Mouse (Mus musculus): ENCODE results near the gene Tm9sf3.
A peak's percentile ranks its signal among the peaks of the same experiment; 100 is the strongest.

Gene Tm9sf3

GRCm38 (mm10) chr19:41262712-41263629 is 826 bp downstream of the Tm9sf3 start:
- DNase-seq (ENCODE audit: low read depth, low spot score) = peak; percentile 71

- no peak for DNase-seq (ENCODE audit: low read depth, low spot score)
Observed at GRCm38 (mm10) chr19:41260736-41261135, 3.1 kb downstream of the Tm9sf3 start.

DNA sequence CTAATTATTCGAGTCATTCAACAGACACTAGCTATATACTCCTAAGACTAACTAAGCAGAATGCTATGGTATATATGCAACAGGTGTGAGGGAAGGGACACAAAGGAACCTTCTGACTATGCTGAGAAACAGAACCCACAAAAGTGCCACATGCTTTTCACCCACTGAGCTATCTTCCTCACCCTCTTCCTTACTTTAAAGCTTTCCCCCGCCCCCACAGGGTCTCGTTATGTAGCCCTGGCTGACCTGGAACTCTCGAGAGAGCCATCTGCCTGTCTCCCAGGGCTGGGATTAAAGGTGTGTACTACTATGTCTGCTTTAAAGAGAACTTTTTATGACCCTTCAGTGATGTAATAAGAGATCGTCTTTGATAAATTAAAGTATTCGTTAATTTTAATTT is 4.5 kb downstream of the Tm9sf3 start:
- DNase-seq (ENCODE audit: low read depth, low spot score) = no peak

GRCm38 (mm10) chr19:41258707-41259106 is 5.1 kb downstream of the Tm9sf3 start:
- DNase-seq (ENCODE audit: low read depth, low spot score) = peak; percentile 81

- no peak for DNase-seq (ENCODE audit: low read depth, low spot score)
Observed at GRCm38 (mm10) chr19:41254584-41254983, 9.2 kb downstream of the Tm9sf3 start.

DNA sequence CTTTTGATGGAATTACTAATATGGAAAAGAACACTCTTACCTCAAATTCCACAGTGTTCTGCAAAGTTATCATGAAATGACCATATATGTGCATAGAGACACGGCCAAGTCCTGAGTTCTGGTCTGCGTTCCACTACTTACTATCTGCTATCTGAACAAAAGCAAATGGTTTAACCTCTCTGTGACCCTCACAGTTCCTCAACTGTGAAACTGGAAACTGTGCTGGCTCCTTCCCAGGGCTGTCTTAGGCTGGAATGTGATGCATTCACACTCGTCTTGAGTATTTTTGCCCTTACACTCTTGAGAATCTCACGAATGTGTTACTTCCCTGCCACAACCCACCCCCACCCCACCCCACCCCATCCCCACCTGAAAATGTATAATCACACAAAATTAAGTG is 14.8 kb downstream of the Tm9sf3 start:
- DNase-seq (ENCODE audit: low read depth, low spot score) = peak; percentile 11

GRCm38 (mm10) chr19:41248271-41248670 is 15.5 kb downstream of the Tm9sf3 start:
- no peak for DNase-seq (ENCODE audit: low read depth, low spot score)

- DNase-seq (ENCODE audit: low read depth, low spot score) = no peak
Observed at GRCm38 (mm10) chr19:41246271-41246670, 17.5 kb downstream of the Tm9sf3 start.

GRCm38 (mm10) chr19:41244581-41244980 is 19.2 kb downstream of the Tm9sf3 start:
- peak; percentile 65 for DNase-seq (ENCODE audit: low read depth, low spot score)

DNA sequence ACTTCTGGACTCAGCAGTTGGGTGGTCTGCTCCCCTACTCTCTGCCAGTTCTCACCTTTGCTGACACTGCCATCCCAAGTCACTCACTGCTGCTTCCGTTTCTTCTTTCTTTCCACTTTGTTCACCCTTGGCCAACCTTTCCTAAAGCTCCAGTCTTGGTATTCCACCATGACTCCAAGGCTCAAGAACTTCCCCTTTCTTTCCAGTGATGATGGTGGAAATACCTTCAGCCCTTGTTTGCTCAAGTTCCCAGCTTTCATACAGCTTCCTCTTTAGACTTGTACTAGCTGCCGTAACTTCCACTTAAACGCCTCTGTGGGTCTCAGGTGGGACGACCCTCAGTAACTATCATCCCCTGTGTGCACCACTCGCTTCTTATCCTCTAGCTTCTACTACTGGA is 21.8 kb downstream of the Tm9sf3 start:
- no peak for DNase-seq (ENCODE audit: low read depth, low spot score)

- DNase-seq (ENCODE audit: low read depth, low spot score) = no peak
Observed at GRCm38 (mm10) chr19:41233698-41234097, 30.1 kb downstream of the Tm9sf3 start.

GRCm38 (mm10) chr19:41208326-41208725 is 55.5 kb downstream of the Tm9sf3 start:
- no peak for DNase-seq (ENCODE audit: low read depth, low spot score)

- DNase-seq (ENCODE audit: low read depth, low spot score) = peak; percentile 78
Observed at GRCm38 (mm10) chr19:41206811-41207344, 56.9 kb downstream of the Tm9sf3 start, which contains the start of gene Tll2. Gene Tll2, minus strand, starts transcription at chr19:41206835.

GRCm38 (mm10) chr19:41206041-41206810 is 57.6 kb downstream of the Tm9sf3 start:
- DNase-seq (ENCODE audit: low read depth, low spot score) = peak; percentile 57

- peak; percentile 37 for DNase-seq (ENCODE audit: low read depth, low spot score)
Observed at GRCm38 (mm10) chr19:41204159-41205081, 59.4 kb downstream of the Tm9sf3 start.

DNA sequence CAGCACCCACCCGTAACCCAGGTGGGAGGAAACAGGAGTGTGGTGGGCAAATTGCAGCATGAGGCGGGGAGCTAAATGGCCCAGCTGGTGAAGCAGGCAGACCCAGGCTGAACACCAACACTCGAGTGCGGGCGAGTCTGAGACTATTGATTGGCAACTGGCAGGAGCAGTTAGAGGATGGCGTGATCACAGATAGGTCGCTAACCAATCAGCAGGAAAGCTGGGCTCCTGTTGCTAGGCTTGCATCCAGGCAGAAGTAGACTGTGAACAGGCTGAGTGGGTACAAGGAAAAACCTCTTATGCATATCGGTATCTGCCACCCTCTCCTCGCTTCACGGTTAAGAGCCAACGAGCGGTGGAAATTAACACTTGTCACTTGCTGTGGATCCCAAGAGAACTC is 66.2 kb downstream of the Tm9sf3 start:
- DNase-seq (ENCODE audit: low read depth, low spot score) = no peak

- no peak for DNase-seq (ENCODE audit: low read depth, low spot score)
Observed at GRCm38 (mm10) chr19:41193379-41193778, 70.4 kb downstream of the Tm9sf3 start.

GRCm38 (mm10) chr19:41192953-41193352 is 70.8 kb downstream of the Tm9sf3 start:
- no peak for DNase-seq (ENCODE audit: low read depth, low spot score)

GRCm38 (mm10) chr19:41191724-41192123 is 72.1 kb downstream of the Tm9sf3 start:
- DNase-seq (ENCODE audit: low read depth, low spot score) = peak; percentile 53

DNA sequence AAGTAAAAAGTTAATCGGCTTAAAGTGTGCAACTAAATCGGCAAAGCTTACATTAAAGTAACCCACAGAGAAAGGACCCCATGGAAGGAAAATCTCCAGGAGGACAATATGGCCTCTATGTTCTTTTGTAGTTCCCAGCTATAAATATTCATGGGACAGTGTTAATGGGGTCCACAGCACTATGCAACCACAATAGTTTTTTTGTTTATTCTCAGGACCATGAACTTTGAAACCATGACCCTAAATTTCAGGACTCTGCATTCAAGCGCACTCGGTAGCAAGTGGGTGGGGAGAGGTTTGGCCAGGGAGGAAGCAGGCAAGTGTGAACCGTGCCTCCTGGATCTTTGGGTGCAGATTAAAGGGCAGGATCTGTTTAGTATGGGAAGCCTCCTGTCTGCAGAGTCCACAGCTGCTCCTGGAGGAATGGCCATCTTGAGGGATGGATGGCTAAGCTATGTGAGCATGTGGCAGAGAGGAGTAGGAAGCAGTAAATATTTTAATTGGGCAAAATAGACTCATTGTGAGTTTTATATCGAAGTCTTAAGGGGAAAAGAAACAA is 72.8 kb downstream of the Tm9sf3 start:
- DNase-seq (ENCODE audit: low read depth, low spot score) = no peak

- no peak for DNase-seq (ENCODE audit: low read depth, low spot score)
Observed at GRCm38 (mm10) chr19:41177331-41177730, 86.5 kb downstream of the Tm9sf3 start.

Measured in ZHBTc4 (cell line).